Mouse (Mus musculus): ENCODE measurements around the gene Il10.

- TF ChIP-seq GATA1 (IDR thresholded peaks at IDR 0.05; ENCODE audit: low read length) = no peak
- TF ChIP-seq TAL1 (IDR thresholded peaks at IDR 0.05; ENCODE audit: low read length) = no peak
Measured at GRCm38 (mm10) chr1:131019492-131020098, at the start of gene Il10.

Measured in erythroblast, embryonic 14.5 days (primary cell).